Mouse (Mus musculus): ENCODE measurements around the gene Tubg2.

DNA sequence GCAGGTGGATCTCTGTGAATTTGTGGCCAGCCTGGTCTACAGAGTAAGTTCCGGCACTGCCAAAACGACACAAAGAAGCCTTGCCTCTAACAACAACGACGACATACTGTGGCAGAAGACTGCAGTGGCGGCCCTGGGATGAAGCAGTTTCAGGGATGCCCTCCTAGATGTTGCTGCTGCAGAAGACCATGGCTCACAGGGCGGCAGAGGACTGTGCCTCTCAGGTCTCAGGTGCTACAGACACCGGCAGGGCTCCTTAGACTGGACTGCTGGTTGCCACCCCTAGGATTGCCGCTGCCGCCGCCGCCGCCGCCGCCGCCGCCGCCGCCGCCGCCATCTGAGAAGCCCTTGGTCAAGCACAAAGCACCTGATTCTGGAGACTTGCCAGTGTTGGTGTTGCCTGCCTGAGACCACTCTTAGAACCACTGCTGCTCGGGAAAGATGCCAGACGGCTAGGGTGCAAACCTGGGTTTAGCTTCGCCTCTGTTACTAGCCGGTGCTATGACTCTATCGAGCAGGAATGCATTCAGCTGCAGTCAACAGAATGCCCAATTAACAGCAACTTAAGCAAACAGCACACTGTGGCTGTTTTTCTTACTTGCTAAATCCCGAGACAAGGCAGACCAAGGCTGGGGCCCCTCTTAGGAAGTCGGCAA lies 15.4 kb upstream of the Tubg2 start:
- no peak for TF ChIP-seq POLR2A (IDR thresholded peaks at IDR 0.05; ENCODE audit: low read depth, low read length)
- TF ChIP-seq CTCF (conservative IDR thresholded peaks at IDR 0.05; ENCODE audit: insufficient read depth, insufficient read length, low read depth, low read length): no peak
